Mouse (Mus musculus) erythroblast, embryonic 14.5 days (primary cell): ENCODE measurements around the gene Dnajc13.

Experiments
- GATA1 ChIP-seq: IDR thresholded peaks from 2 replicates; pipeline ENCODE4 v1.6.1; 2012; ENCODE audit warnings: low read length, inconsistent platforms, mixed read lengths
- TAL1 ChIP-seq: IDR thresholded peaks from 3 replicates; pipeline ENCODE4 v1.6.1; 2012; ENCODE audit warnings: low read length, inconsistent platforms, mixed read lengths

DNA sequence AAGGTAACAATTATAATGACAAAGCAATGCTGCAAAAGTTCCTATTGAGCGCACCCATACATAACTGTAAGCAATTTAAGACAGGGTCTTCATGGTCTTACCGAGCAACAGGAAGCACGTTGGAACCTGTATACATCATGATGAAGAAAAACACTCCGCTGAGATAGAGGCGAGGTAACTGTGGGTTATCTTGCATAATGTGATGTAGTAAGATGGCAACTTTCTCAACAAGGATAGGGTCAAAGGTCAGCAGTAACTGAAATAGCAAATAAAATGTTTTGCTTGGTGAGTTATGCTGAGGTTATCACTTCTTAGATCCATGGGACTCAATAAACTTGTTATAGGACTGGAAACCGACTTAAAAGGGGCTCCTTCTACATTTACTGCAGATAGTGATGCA is 70.2 kb downstream of the Dnajc13 start:
- TF ChIP-seq GATA1 = no peak
- no peak for TF ChIP-seq TAL1
